Mouse (Mus musculus): Measurements from ENCODE around the gene Ovch2. TPM values are rescaled to one million over a fixed set of nuclear protein-coding genes. Genes with fewer than 3 reads are reported as not detected.

The Ovch2 gene
- polyA plus RNA-seq, 1 experiment from 2014 or later: not detected

GRCm38 (mm10) chr7:107796500-107796899 lies 4.5 kb downstream of the Ovch2 start:
- WGBS: 80% methylated on average over 2 of the region's 2 CpGs
- Histone ChIP-seq H3K9ac (ENCODE audit: low read length) (no peak overlapping the region), H3K9me3 (ENCODE audit: control insufficient read depth, low read length) (no peaks in the 10 kb centered on the region), H3K4me3 (ENCODE audit: control insufficient read depth in 1 of 2, insufficient read depth in 1 of 2, low read depth in 1 of 2, low read length in 2 of 2) (no peak overlapping the region), H3K27me3 (ENCODE audit: control insufficient read depth, insufficient read depth, low read length) (no peaks in the 10 kb centered on the region), H3K36me3 (ENCODE audit: control insufficient read depth, insufficient read depth, low read length) (no peaks in the 10 kb centered on the region), H3K4me2 (ENCODE audit: low read length) (no peak overlapping the region), H3K4me1 (ENCODE audit: control insufficient read depth in 2 of 2, insufficient read depth in 2 of 2, low read length in 2 of 2) (no peaks in the 10 kb centered on the region), H3K27ac (replicated peaks in 1 of 2; ENCODE audit: control insufficient read depth in 1 of 2, insufficient read depth in 1 of 2, low read depth in 2 of 2, low read length in 2 of 2) (no peak overlapping the region)
- ATAC-seq (ENCODE audit: insufficient number of reproducible peaks, insufficient read depth, low FRiP score, low read depth): no peak

GRCm38 (mm10) chr7:107787977-107788620 lies 12.9 kb downstream of the Ovch2 start:
- Histone ChIP-seq H3K36me3 (ENCODE audit: control insufficient read depth, insufficient read depth, low read length) (no peaks in the 10 kb centered on the region), H3K4me3 (ENCODE audit: control insufficient read depth in 1 of 2, insufficient read depth in 1 of 2, low read depth in 1 of 2, low read length in 2 of 2) (no peak overlapping the region), H3K4me2 (ENCODE audit: low read length) (no peak overlapping the region), H3K27ac (replicated peaks in 1 of 2; ENCODE audit: control insufficient read depth in 1 of 2, insufficient read depth in 1 of 2, low read depth in 2 of 2, low read length in 2 of 2) (no peak overlapping the region), H3K9me3 (ENCODE audit: control insufficient read depth, low read length) (no peaks in the 10 kb centered on the region), H3K9ac (ENCODE audit: low read length) (no peak overlapping the region), H3K27me3 (ENCODE audit: control insufficient read depth, insufficient read depth, low read length) (no peaks in the 10 kb centered on the region), H3K4me1 (ENCODE audit: control insufficient read depth in 2 of 2, insufficient read depth in 2 of 2, low read length in 2 of 2) (no peaks in the 10 kb centered on the region)
- ATAC-seq (ENCODE audit: insufficient number of reproducible peaks, insufficient read depth, low FRiP score, low read depth): no peak
- 64% methylated on average over 3 of the region's 3 CpGs for WGBS

- Histone ChIP-seq H3K4me2 (ENCODE audit: low read length) (no peak overlapping the region), H3K27ac (replicated peaks in 1 of 2; ENCODE audit: control insufficient read depth in 1 of 2, insufficient read depth in 1 of 2, low read depth in 2 of 2, low read length in 2 of 2) (no peak overlapping the region), H3K4me1 (ENCODE audit: control insufficient read depth in 2 of 2, insufficient read depth in 2 of 2, low read length in 2 of 2) (no peaks in the 10 kb centered on the region), H3K27me3 (ENCODE audit: control insufficient read depth, insufficient read depth, low read length) (no peaks in the 10 kb centered on the region), H3K9ac (ENCODE audit: low read length) (no peak overlapping the region), H3K36me3 (ENCODE audit: control insufficient read depth, insufficient read depth, low read length) (no peaks in the 10 kb centered on the region), H3K9me3 (ENCODE audit: control insufficient read depth, low read length) (no peaks in the 10 kb centered on the region), H3K4me3 (ENCODE audit: control insufficient read depth in 1 of 2, insufficient read depth in 1 of 2, low read depth in 1 of 2, low read length in 2 of 2) (no peak overlapping the region)
- WGBS: 41% methylated on average over 4 of the region's 4 CpGs
- ATAC-seq (ENCODE audit: insufficient number of reproducible peaks, insufficient read depth, low FRiP score, low read depth): no peak
Observed at GRCm38 (mm10) chr7:107779611-107780010, 21.4 kb downstream of the Ovch2 start.

DNA sequence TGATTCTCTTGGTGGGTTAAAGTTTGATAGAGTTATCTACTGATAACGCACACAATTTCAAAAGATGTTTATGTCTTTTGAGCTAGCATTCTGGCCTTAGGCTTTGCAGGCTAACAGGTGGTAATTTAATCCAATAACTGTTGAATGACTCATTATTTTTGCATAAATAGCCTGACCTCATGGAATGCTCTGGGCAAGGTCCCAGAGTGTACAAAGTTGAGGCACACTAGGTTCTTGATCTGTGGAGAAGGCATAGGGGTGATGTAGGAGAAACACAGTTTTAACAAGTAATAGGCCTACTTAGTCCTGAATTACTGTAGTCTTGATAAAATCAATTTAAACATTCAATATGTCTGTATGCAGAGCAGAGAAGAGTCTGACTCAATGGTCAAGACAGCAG lies 22.8 kb downstream of the Ovch2 start:
- no peaks in the 10 kb centered on the region for H3K27me3 ChIP-seq (ENCODE audit: control insufficient read depth, insufficient read depth, low read length)
- no peak overlapping the region for H3K9ac ChIP-seq (ENCODE audit: low read length)
- H3K4me1 ChIP-seq (ENCODE audit: control insufficient read depth in 2 of 2, insufficient read depth in 2 of 2, low read length in 2 of 2): no peaks in the 10 kb centered on the region
- no peak overlapping the region for H3K4me3 ChIP-seq (ENCODE audit: control insufficient read depth in 1 of 2, insufficient read depth in 1 of 2, low read depth in 1 of 2, low read length in 2 of 2)
- H3K9me3 ChIP-seq (ENCODE audit: control insufficient read depth, low read length): no peaks in the 10 kb centered on the region
- H3K27ac ChIP-seq (replicated peaks in 1 of 2; ENCODE audit: control insufficient read depth in 1 of 2, insufficient read depth in 1 of 2, low read depth in 2 of 2, low read length in 2 of 2): no peak overlapping the region
- no peak for ATAC-seq (ENCODE audit: insufficient number of reproducible peaks, insufficient read depth, low FRiP score, low read depth)
- WGBS: 56% methylated on average over 1 of the region's 1 CpGs
- H3K36me3 ChIP-seq (ENCODE audit: control insufficient read depth, insufficient read depth, low read length): no peaks in the 10 kb centered on the region
- H3K4me2 ChIP-seq (ENCODE audit: low read length): no peak overlapping the region

DNA sequence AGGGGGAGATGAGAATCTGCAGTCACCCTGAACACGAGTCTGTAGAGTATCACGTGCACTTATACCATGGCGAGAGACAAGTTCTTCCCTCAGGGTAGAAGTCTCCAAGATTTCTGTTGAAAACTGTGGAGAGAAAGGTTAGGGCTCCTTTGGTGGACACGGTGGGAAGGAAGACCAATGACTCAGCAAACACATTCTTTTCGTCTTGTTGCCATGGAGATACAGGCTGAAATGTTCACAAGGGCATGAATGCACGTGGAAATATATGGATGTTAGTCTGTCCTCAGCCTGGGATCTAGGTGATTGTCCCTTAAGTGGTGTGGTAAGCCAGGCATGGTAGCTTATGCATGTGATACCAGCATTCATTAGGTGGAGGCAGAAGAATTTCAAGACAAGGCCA lies 30.2 kb downstream of the Ovch2 start:
- WGBS: 55% methylated on average over 6 of the region's 6 CpGs
- H3K27me3 ChIP-seq (ENCODE audit: control insufficient read depth, insufficient read depth, low read length): no peaks in the 10 kb centered on the region

DNA sequence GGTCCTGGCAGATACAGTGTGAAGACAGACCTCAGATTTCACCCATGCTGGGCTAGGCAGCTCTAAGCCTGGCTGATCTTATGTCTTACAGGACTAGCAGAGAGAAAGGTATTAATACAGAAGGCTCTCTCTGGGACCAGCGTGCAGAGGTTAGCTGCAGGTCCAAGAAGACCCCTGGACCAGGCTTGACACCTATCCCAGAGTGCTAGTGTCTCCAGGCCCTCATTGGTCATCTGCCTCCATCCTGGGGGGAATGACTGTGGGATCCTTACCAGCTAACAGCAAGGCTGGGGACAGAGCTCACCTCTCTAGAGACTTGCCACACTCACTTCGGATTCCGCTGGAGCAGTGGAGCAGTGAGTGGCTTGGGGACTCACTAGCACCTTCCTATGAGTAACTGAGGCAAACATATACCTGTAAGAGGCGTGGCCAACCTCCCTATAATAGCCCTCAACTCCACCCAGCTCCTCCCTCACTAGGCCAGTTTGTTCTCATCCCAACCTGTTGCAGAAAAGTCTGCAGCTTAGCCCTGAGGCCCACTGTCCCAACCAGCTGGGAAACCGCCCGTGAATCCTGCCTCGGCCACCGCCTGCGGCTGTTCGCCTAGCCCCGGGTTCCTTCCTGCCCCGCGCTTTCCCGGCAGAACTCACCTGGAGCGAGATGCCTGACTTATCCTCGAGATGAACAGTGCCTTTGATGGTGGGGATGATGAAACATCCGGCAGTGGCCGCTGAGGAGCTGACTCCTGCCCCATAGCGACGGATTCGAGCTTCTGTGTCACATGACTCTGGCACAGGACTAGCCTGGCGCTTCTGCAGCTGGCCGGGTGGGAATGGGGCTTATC lies 43.5 kb downstream of the Ovch2 start, which contains the start of gene Cyb5r2:
Gene Cyb5r2, minus strand, starts transcription at position 725 of the 844 bp plus-strand sequence.
- H3K4me3 ChIP-seq (ENCODE audit: control insufficient read depth in 1 of 2, insufficient read depth in 1 of 2, low read depth in 1 of 2, low read length in 2 of 2): peak within 1 kb of the TSS; percentile 17 to 22; a peak in 3 of 4 replicates
- H3K4me1 ChIP-seq (ENCODE audit: control insufficient read depth in 2 of 2, insufficient read depth in 2 of 2, low read length in 2 of 2): peaks cover 11% of the 10 kb centered on the region in 2 experiments; a peak in 3 of 4 replicates
- no peak; the same call in 1 of the 2 replicates for ATAC-seq (ENCODE audit: insufficient number of reproducible peaks, insufficient read depth, low FRiP score, low read depth)
- H3K27ac ChIP-seq (replicated peaks in 1 of 2; ENCODE audit: control insufficient read depth in 1 of 2, insufficient read depth in 1 of 2, low read depth in 2 of 2, low read length in 2 of 2): no peak within 1 kb of the TSS
- no peaks in the 10 kb centered on the region for H3K36me3 ChIP-seq (ENCODE audit: control insufficient read depth, insufficient read depth, low read length)
- H3K9ac ChIP-seq (ENCODE audit: low read length): no peak within 1 kb of the TSS; the same call in 1 of the 2 replicates
- H3K4me2 ChIP-seq (ENCODE audit: low read length): peak within 1 kb of the TSS; percentile 63
- H3K9me3 ChIP-seq (ENCODE audit: control insufficient read depth, low read length): no peaks in the 10 kb centered on the region
- 10% methylated on average over 23 of the region's 23 CpGs for WGBS
- H3K27me3 ChIP-seq (ENCODE audit: control insufficient read depth, insufficient read depth, low read length): no peaks in the 10 kb centered on the region

More for the DNA sequence above, 30.2 kb downstream of the Ovch2 start:
- Histone ChIP-seq H3K4me1 (ENCODE audit: control insufficient read depth in 2 of 2, insufficient read depth in 2 of 2, low read length in 2 of 2) (no peaks in the 10 kb centered on the region), H3K9me3 (ENCODE audit: control insufficient read depth, low read length) (no peaks in the 10 kb centered on the region), H3K27ac (replicated peaks in 1 of 2; ENCODE audit: control insufficient read depth in 1 of 2, insufficient read depth in 1 of 2, low read depth in 2 of 2, low read length in 2 of 2) (no peak overlapping the region), H3K4me2 (ENCODE audit: low read length) (no peak overlapping the region), H3K36me3 (ENCODE audit: control insufficient read depth, insufficient read depth, low read length) (no peaks in the 10 kb centered on the region), H3K4me3 (ENCODE audit: control insufficient read depth in 1 of 2, insufficient read depth in 1 of 2, low read depth in 1 of 2, low read length in 2 of 2) (no peak overlapping the region), H3K9ac (ENCODE audit: low read length) (no peak overlapping the region)
- ATAC-seq (ENCODE audit: insufficient number of reproducible peaks, insufficient read depth, low FRiP score, low read depth): no peak

- Histone ChIP-seq H3K9me3 (ENCODE audit: control insufficient read depth, low read length) (no peaks in the 10 kb centered on the region), H3K4me3 (ENCODE audit: control insufficient read depth in 1 of 2, insufficient read depth in 1 of 2, low read depth in 1 of 2, low read length in 2 of 2) (no peak overlapping the region), H3K27ac (replicated peaks in 1 of 2; ENCODE audit: control insufficient read depth in 1 of 2, insufficient read depth in 1 of 2, low read depth in 2 of 2, low read length in 2 of 2) (no peak overlapping the region), H3K36me3 (ENCODE audit: control insufficient read depth, insufficient read depth, low read length) (no peaks in the 10 kb centered on the region), H3K4me1 (ENCODE audit: control insufficient read depth in 2 of 2, insufficient read depth in 2 of 2, low read length in 2 of 2) (peaks cover 11% of the 10 kb centered on the region in 2 experiments; a peak in 3 of 4 replicates), H3K27me3 (ENCODE audit: control insufficient read depth, insufficient read depth, low read length) (no peaks in the 10 kb centered on the region), H3K9ac (ENCODE audit: low read length) (no peak overlapping the region), H3K4me2 (ENCODE audit: low read length) (no peak overlapping the region)
- 73% methylated on average over 2 of the region's 2 CpGs for WGBS
- no peak for ATAC-seq (ENCODE audit: insufficient number of reproducible peaks, insufficient read depth, low FRiP score, low read depth)
Observed at GRCm38 (mm10) chr7:107756748-107757147, 44.3 kb downstream of the Ovch2 start.
